Mouse (Mus musculus) right cerebral cortex, postnatal 36 days (tissue): ENCODE results near the gene Wdr59.

Experiments
- DNase-seq, 2 experiments: peaks; one replicate each; pipeline ENCODE4 v3.0.0; 2022; ENCODE audit warnings: low spot score in 2 of 2, mixed read lengths in 1 of 2

Wdr59 gene

GRCm38 (mm10) chr8:111493176-111493575 is 28.7 kb downstream of the Wdr59 start:
- no peak for DNase-seq

DNA sequence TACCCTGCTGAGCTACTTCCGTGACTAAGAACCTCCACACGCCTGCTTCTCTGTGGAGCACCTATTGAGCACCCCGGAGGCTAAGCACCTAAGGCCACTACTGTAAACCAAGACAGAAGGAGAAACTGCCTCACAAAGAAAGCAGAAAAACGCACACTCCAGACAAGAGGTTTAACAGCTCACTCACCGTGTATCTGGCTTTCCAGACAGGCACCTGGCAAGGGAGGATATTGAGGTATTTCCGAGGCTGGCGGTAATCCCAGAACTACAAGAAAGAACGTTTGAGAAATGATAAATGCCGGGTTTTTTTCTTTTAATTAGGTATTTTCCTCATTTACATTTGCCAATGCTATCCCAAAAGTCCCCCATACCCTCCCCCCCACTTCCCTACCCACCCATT is 29.4 kb downstream of the Wdr59 start:
- no peak for DNase-seq

- DNase-seq, result no peak
Observed at GRCm38 (mm10) chr8:111491191-111491590, 30.7 kb downstream of the Wdr59 start.

DNA sequence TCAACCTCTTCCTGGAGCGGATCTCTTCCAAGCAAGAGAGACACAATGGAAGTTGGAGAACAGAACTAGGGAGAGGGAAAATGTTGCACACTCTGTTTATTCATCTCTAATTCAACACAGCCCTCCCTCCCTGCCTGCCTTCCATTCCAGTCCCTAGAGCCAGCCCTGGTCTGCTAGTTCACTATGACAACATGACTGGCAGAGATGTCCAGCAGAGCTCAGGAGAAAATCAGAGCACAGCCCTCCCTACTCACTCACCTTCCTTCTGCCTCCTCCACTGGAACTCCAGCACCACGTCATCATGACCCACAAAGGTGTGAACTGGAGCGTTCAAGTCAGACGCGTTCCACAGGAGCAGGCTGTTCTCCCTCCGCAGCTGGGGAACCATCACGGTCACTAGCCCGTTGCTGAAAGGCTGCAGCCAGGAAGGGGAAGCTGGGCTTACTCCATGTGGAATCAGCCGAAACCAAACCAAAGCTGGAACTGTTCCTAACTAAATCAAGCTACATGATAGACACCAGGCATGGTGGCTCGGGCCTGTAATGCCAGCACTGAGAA is 31.8 kb downstream of the Wdr59 start:
- no peak for DNase-seq

- DNase-seq, result no peak
Observed at GRCm38 (mm10) chr8:111480691-111481090, 41.2 kb downstream of the Wdr59 start.

DNA sequence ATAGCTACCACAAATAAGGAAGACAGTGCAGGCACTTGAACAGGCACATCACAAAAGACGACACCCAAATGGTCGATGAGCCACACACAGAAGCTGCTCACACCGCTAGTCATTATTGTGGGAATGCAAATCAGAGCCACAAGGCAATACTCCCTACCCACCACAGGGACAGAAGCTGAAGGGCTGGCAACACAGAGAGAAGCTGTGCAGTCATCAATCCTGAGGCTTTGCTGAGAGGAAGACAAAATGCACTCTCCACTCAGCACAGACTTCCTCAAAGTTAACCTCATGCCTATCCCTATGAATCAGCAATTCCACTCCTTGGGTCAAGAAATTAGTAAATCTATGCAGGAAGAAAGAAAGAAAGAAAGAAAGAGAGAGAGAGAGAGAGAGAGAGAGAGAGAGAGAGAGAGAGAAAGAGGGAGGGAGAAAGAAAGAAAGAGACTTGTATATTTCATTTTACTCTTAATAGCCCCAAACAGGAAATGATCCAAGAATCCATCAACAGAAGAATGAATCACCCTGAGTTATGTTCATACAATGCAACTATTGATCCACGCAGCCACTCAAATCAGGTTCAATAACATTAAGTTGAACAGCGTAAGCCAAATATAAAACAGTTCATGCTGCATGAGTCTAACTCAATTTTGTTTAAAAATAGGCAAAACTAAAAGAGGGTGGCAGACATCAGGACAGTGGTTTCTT is 44.0 kb downstream of the Wdr59 start:
- DNase-seq, result no peak

DNA sequence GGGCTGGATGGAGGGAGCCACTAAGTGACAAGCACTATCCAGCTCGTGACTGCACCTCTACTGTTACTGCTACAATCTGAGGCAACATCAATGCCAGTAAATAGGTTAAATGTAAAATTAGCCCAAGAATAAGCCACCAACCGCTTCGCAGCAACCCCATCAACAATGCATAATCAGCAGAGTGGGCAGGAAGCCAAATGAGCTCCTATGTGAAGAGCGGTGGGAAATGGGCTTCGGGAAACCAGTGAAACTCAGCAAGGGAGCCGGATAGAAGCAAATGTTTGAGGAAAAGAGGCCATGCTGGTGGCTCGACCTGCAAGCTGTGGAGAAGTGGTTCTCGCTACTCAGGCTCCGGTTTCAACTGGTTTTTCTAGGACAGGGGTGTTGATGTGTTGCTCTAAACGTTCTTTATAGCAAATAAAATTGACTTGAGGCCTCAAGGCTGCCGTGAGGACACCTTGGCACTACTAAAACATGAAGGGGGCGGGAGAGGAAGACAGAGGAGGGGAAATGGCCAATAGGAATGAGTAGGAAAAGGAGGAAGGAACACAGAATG is 50.3 kb downstream of the Wdr59 start:
- DNase-seq, result no peak

DNA sequence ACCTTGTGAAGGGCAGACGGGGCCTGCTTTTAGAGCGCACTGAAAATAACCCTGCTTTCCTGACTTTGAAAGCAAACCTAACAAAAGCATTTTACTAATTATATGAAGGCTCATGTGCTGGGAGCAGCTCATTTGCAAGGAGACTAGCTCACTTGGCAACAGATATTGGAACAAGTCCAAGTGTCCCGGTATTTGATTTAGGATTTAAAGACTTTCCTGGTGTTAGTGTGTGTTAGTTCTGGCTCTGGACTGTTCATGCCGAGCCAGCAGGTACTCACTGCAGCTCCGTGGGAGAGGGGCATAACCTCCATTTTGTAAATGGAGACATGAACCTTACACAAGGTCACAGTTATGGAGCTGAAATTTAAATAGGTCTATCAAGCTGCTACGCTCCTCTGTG is 52.9 kb downstream of the Wdr59 start:
- no peak for DNase-seq

GRCm38 (mm10) chr8:111465341-111465740 is 56.6 kb downstream of the Wdr59 start:
- DNase-seq, result no peak

- DNase-seq, result no peak
Observed at GRCm38 (mm10) chr8:111464526-111464925, 57.4 kb downstream of the Wdr59 start.

GRCm38 (mm10) chr8:111449671-111450070 is 72.2 kb downstream of the Wdr59 start:
- no peak for DNase-seq

- DNase-seq, result no peak
Observed at GRCm38 (mm10) chr8:111445960-111446660, 75.8 kb downstream of the Wdr59 start.

DNA sequence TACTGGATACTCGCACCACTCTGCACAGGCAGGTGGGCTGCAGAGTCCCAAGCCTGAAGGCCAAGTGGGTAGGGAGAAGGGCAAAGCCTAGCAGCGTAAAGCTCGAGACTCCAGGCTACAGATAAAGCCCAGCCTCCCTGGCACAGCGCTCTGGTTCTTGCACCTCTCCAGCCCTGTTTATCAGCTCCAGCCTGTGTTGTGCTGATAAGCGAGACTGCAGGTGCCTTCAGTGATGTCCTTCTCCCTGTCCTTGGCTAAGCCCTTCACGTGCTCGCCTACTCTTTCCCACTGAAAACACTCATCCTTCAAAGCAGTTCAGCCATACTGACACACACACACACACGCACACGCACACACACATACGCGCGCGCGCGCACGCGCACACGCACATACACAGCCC is 76.3 kb downstream of the Wdr59 start:
- no peak for DNase-seq

DNA sequence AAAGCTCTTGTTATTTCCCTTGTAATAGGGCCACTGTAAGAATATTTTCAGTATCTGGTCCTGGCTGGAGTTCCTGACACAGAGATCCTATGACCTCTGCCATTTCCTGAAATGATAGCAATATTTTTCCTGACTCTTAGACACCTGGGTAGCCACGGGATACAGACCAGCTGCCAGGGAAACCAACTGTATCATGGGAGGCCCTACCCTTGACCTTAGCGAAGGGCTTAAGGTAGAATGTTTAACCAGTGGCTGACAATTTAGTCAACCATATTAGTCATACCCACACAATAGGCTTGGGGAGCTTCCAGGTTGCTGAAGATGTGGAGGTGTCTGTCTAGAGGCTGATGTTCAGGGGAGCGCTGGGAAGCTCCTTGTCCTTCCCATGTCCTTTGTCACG is 77.6 kb downstream of the Wdr59 start:
- DNase-seq, result no peak

GRCm38 (mm10) chr8:111439189-111439588 is 82.7 kb downstream of the Wdr59 start:
- peak; percentile 61 to 64 for DNase-seq

GRCm38 (mm10) chr8:111435071-111435828 is 86.6 kb downstream of the Wdr59 start:
- DNase-seq, result no peak

DNA sequence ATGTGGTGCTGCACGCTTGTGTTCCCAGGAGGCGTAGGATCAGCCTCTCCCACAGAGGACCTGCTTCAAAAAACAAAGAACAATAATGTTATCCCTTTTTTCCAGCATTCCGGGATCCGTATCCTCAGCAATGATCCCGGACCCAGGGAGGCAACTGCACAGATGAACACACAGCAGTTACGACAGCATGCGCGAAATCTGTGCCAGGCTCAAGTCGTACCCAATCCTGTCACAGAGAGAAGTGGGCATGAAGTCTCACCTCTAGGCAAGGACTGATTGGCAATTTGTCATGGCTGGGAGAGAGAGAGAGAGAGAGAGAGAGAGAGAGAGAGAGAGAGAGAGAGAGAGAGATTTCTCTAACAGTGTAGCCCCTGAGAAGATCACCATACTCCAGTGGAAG is 97.2 kb downstream of the Wdr59 start:
- no peak for DNase-seq

GRCm38 (mm10) chr8:111424181-111424580 is 97.7 kb downstream of the Wdr59 start:
- no peak for DNase-seq

GRCm38 (mm10) chr8:111422614-111423013 is 99.3 kb downstream of the Wdr59 start:
- DNase-seq, result no peak

DNA sequence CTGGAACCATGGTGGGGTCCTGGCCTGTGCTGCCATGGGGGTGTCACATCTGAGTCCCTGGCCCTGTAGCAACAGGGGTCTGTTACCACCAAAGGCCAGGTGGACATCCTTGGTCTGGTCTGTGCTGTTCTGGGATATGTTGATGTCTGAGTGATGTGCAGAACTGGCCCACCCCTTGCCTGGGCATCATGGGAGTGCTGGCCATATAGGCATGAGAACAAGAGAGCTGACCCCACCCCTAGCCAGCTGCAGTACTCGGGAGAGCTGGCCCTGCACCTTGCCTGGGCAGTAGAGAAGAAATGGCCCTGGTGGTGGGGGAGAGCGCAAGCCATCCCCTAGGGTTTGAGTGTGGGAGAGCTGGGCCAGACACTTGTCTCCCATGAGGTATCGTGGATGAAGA is 102.7 kb downstream of the Wdr59 start:
- DNase-seq, result no peak

GRCm38 (mm10) chr8:111418601-111419000 is 103.3 kb downstream of the Wdr59 start:
- no peak for DNase-seq

DNA sequence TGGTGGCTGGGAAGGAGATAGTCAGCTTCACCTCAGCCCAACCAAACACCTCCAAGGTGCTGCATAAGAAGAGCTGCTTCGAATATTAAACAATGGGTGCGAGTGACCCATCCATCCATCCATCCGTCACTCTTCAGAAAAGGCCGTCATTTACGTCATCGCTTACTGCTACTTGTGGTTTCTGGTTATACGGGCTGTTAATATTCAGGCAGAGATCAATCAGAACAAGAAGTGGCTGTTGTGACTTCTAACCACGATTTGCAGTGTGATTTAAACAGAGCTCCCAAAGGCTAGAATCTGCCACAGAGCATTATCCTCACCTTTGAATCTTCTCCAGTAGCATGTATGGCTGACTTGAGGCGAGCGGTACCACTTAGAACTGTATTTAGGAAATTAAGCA is 104.7 kb downstream of the Wdr59 start:
- DNase-seq, result no peak
